Mouse (Mus musculus) limb, embryonic 14.5 days (tissue): ENCODE data around the gene Tmco4. TPM values are rescaled to one million over a fixed set of nuclear protein-coding genes. Genes with fewer than 3 reads are reported as not detected.
"Not testable (repeated sequence)": the region's sequence is repeated elsewhere in the genome, so short reads cannot be mapped to it uniquely, and the experiment has no call there.

Source experiments
- ATAC-seq: fragments of 200-750 bp; cut with Nextera tagmentation; 2 replicates; pipeline ENCODE4 v1.8.0; 2017; ENCODE audit warnings: low read depth, moderate number of reproducible peaks, moderate TSS enrichment; ENCODE audit not compliant: low FRiP score
- DNase-seq: peaks from one replicate; pipeline ENCODE4 v3.0.0-alpha.2; 2015; ENCODE audit warnings: low spot score
- H3K27ac ChIP-seq: fragments of 300-500 bp; sonication (generic); replicated peaks from 2 replicates; pipeline ENCODE4 v1.5.1; 2014; ENCODE audit warnings: low read depth, mild to moderate bottlenecking, low read length, moderate library complexity, mixed read lengths
- H3K27me3 ChIP-seq: fragments of 300-500 bp; sonication (generic); 2 replicates; pipeline ENCODE4 v1.6.1; 2014; ENCODE audit warnings: low read length, mixed read lengths; ENCODE audit not compliant: control insufficient read depth, insufficient read depth
- H3K36me3 ChIP-seq: fragments of 300-500 bp; sonication (generic); 2 replicates; pipeline ENCODE4 v1.6.1; 2014; ENCODE audit warnings: mild to moderate bottlenecking, low read length, moderate library complexity, mixed read lengths; ENCODE audit not compliant: control insufficient read depth, insufficient read depth
- H3K4me1 ChIP-seq: fragments of 300-500 bp; sonication (generic); 2 replicates; pipeline ENCODE4 v1.6.1; 2014; ENCODE audit warnings: antibody characterized with exemption, low read length, mixed read lengths; ENCODE audit not compliant: control insufficient read depth, insufficient read depth
- H3K4me2 ChIP-seq: fragments of 300-500 bp; sonication (generic); replicated peaks from 2 replicates; pipeline ENCODE4 v1.6.1; 2014; ENCODE audit warnings: low read depth, mild to moderate bottlenecking, low read length, moderate library complexity; ENCODE audit not compliant: severe bottlenecking
- H3K4me3 ChIP-seq: fragments of 300-500 bp; sonication (generic); replicated peaks from 2 replicates; pipeline ENCODE4 v1.5.1; 2014; ENCODE audit warnings: low read length
- H3K9ac ChIP-seq: fragments of 300-500 bp; sonication (generic); 2 replicates; pipeline ENCODE4 v1.6.1; 2014; ENCODE audit warnings: mild to moderate bottlenecking, low read depth, low read length, moderate library complexity; ENCODE audit not compliant: severe bottlenecking
- H3K9me3 ChIP-seq: fragments of 300-500 bp; sonication (generic); 2 replicates; pipeline ENCODE4 v1.6.1; 2016; ENCODE audit warnings: low read length; ENCODE audit not compliant: control insufficient read depth
- POLR2A ChIP-seq: fragments of 200-500 bp; IDR thresholded peaks from 2 replicates; pipeline ENCODE4 v1.8.0; 2012; ENCODE audit warnings: inconsistent platforms, mild to moderate bottlenecking, moderate library complexity, borderline replicate concordance; ENCODE audit not compliant: insufficient read depth, insufficient read length; ENCODE audit errors: extremely low read depth
- WGBS: fragments of 180-500 bp; shearing (Covaris S2); extraction: QIAGEN DNeasy Blood & Tissue Kit; methylation state at CpG from one replicate; pipeline ENCODE4 v1.1.7; 2014; 5-methylcytosine and 5-hydroxymethylcytosine counted together
- polyA plus RNA-seq, 2 experiments: library from polyadenylated mRNA; depleted of rRNA in 1 of 2; stranded (reverse) in 1 of 2; unstranded in 1 of 2; fragments of >200 nt; fragmentation: Nextera tagmentation in 1 of 2; extraction: Ambion mirVana in 1 of 2; gene quantifications; 2 replicates each; pipeline versions ENCODE4 v1.2.1 to v1.2.3; 2012 to 2014

Gene Tmco4
- polyA plus RNA-seq, 2 experiments: 4.2 to 4.7 TPM

- 53% methylated on average over 16 of the region's 16 CpGs for WGBS
- no peak for ATAC-seq
- no peaks in the 10 kb centered on the region for H3K36me3 ChIP-seq
- H3K9me3 ChIP-seq: no peaks in the 10 kb centered on the region
- peaks cover 5% of the 10 kb centered on the region for H3K4me1 ChIP-seq
- no peak overlapping the region for H3K27ac ChIP-seq
- no peak overlapping the region for H3K9ac ChIP-seq
- DNase-seq: no peak
- no peak overlapping the region for H3K4me3 ChIP-seq
- no peak for TF ChIP-seq POLR2A
- H3K27me3 ChIP-seq: no peaks in the 10 kb centered on the region
- H3K4me2 ChIP-seq: no peak overlapping the region
These were observed 3.7 kb upstream of the Tmco4 start for GRCm38 (mm10) chr4:138968772-138969556.

GRCm38 (mm10) chr4:138969736-138970135 lies 3.0 kb upstream of the Tmco4 start:
- no peak for DNase-seq

GRCm38 (mm10) chr4:138971371-138971770 lies 1.3 kb upstream of the Tmco4 start:
- TF ChIP-seq POLR2A: no peak
- 89% methylated on average over 6 of the region's 6 CpGs for WGBS
- DNase-seq (no peak), ATAC-seq (no peak)
- H3K27me3 ChIP-seq: no peaks in the 10 kb centered on the region
- no peak overlapping the region for H3K27ac ChIP-seq
- no peak overlapping the region for H3K4me3 ChIP-seq
- no peaks in the 10 kb centered on the region for H3K36me3 ChIP-seq
- no peak overlapping the region for H3K4me2 ChIP-seq
- no peak overlapping the region for H3K9ac ChIP-seq
- H3K9me3 ChIP-seq: no peaks in the 10 kb centered on the region
- peaks cover 5% of the 10 kb centered on the region for H3K4me1 ChIP-seq

More at GRCm38 (mm10) chr4:138969736-138970135, 3.0 kb upstream of the Tmco4 start:
- no peak overlapping the region for H3K4me2 ChIP-seq
- no peaks in the 10 kb centered on the region for H3K9me3 ChIP-seq
- H3K27me3 ChIP-seq: no peaks in the 10 kb centered on the region
- H3K4me1 ChIP-seq: peaks cover 5% of the 10 kb centered on the region
- H3K4me3 ChIP-seq: no peak overlapping the region
- H3K27ac ChIP-seq: no peak overlapping the region
- no peak for ATAC-seq
- H3K36me3 ChIP-seq: no peaks in the 10 kb centered on the region
- H3K9ac ChIP-seq: no peak overlapping the region
- TF ChIP-seq POLR2A: no peak
- WGBS: 63% methylated on average over 9 of the region's 9 CpGs

- Histone ChIP-seq H3K27ac (peak overlapping the region; percentile 63), H3K36me3 (no peaks in the 10 kb centered on the region), H3K4me2 (peak overlapping the region; percentile 97), H3K4me3 (peak overlapping the region; percentile 57), H3K4me1 (peaks cover 5% of the 10 kb centered on the region), H3K9me3 (no peaks in the 10 kb centered on the region), H3K27me3 (no peaks in the 10 kb centered on the region), H3K9ac (peak overlapping the region; percentile 86)
- WGBS: 21% methylated on average over 20 of the region's 20 CpGs
- no peak for TF ChIP-seq POLR2A
- DNase-seq (peak; percentile 74), ATAC-seq (peak; percentile 77; the same call in 1 of the 2 replicates)
These were observed 405 bp upstream of the Tmco4 start for GRCm38 (mm10) chr4:138972139-138972826.

- peaks cover 5% of the 10 kb centered on the region for H3K4me1 ChIP-seq
- WGBS: 58% methylated on average over 3 of the region's 3 CpGs
- peak overlapping the region; percentile 97 for H3K4me2 ChIP-seq
- peak overlapping the region; percentile 86; the same call in 1 of the 2 replicates for H3K9ac ChIP-seq
- ATAC-seq (no peak), DNase-seq (no peak)
- H3K9me3 ChIP-seq: no peaks in the 10 kb centered on the region
- TF ChIP-seq POLR2A: no peak
- H3K27ac ChIP-seq: no peak overlapping the region
- H3K4me3 ChIP-seq: peak overlapping the region; percentile 57
- no peaks in the 10 kb centered on the region for H3K36me3 ChIP-seq
- H3K27me3 ChIP-seq: no peaks in the 10 kb centered on the region
These were observed 1.0 kb downstream of the Tmco4 start for GRCm38 (mm10) chr4:138973719-138974115.

- not testable (repeated sequence) for H3K27me3 ChIP-seq, H3K36me3 ChIP-seq, H3K4me3 ChIP-seq, H3K4me2 ChIP-seq, ATAC-seq, DNase-seq, H3K9me3 ChIP-seq, H3K4me1 ChIP-seq, H3K27ac ChIP-seq, H3K9ac ChIP-seq
- WGBS: 78% methylated on average over 2 of the region's 2 CpGs
These were observed 1.9 kb downstream of the Tmco4 start for GRCm38 (mm10) chr4:138974540-138974939.
